Mouse (Mus musculus): ENCODE measurements around the gene Acbd3. TPM values are rescaled to one million over a fixed set of nuclear protein-coding genes. Genes with fewer than 3 reads are reported as not detected.

The Acbd3 gene
- total RNA-seq (2023): 33.0 and 39.6 TPM in 2 replicates

GRCm38 (mm10) chr1:180725704-180726179 is at the start of gene Acbd3:
Gene Acbd3, plus strand, starts transcription at chr1:180726043.

GRCm38 (mm10) chr1:180696626-180697352 is 29.1 kb upstream of the Acbd3 start, which contains the start of gene Mixl1:
Gene Mixl1, minus strand, starts transcription at chr1:180697034.

Other genes starting within 250 kb of the Acbd3 start
- gene Stum, start 242.5 kb upstream of the Acbd3 start, total RNA-seq (2023): 0.07 and 0.88 TPM in 2 replicates
- gene Parp1, start 157.1 kb upstream of the Acbd3 start, total RNA-seq (2023): 30.9 and 46.7 TPM in 2 replicates
- 8.5 and 13.7 TPM in 2 replicates for gene Lin9, start 84.9 kb upstream of the Acbd3 start, total RNA-seq (2023)
- not detected in 2 replicates for gene Mixl1, start 29.0 kb upstream of the Acbd3 start, total RNA-seq (2023)
- 1,080 and 1,609 TPM in 2 replicates for gene H3f3a, start 87.9 kb downstream of the Acbd3 start, total RNA-seq (2023)
- 81.2 and 122 TPM in 2 replicates for gene Sde2, start 125.1 kb downstream of the Acbd3 start, total RNA-seq (2023)
- not detected in 2 replicates for gene Lefty2, start 167.1 kb downstream of the Acbd3 start, total RNA-seq (2023)
- 11.2 and 13.5 TPM in 2 replicates for gene Pycr2, start 178.2 kb downstream of the Acbd3 start, total RNA-seq (2023)
- gene Lefty1, start 209.0 kb downstream of the Acbd3 start, total RNA-seq (2023): not detected in 2 replicates
- 80.0 and 87.9 TPM in 2 replicates for gene Tmem63a, start 216.3 kb downstream of the Acbd3 start, total RNA-seq (2023)